21 mouse cellular contexts compared by ENCODE assay signal in genomic region chr5:77826063-77826462, GRCm38 (mm10).
A peak's percentile ranks its signal among the peaks of the same experiment; 100 is the strongest.
DNase-seq lines count a peak whose midpoint lies in the region; ATAC-seq and TF ChIP-seq lines count a peak whose summit lies in the region.
"Had no signal": no experiment of that assay in that cellular context is flagged by ENCODE, and none has a peak within 500 bp of the region (broad histone marks: within the 10 kb centered on the region; RNA-seq: fewer than 3 reads in every experiment).

No protein-coding gene starts in this region.

- no peak for TF ChIP-seq POLR2A in cerebellum, adult 2 months (IDR thresholded peaks at IDR 0.05; ENCODE audit: borderline replicate concordance, insufficient read depth, low read length)

- no peaks in the 10 kb centered on the region for H3K36me3 ChIP-seq in heart, embryonic 10.5 days
- H3K36me3 ChIP-seq: embryonic facial prominence, embryonic 13.5 days; forebrain, embryonic 12.5 days; heart, embryonic 13.5 days had no signal

- 15% methylated on average over 4 of the region's 4 CpGs for WGBS in cerebellum, adult 2 months
- WGBS in heart, embryonic 10.5 days, result 84% methylated on average over 4 of the region's 4 CpGs

- H3K4me1 ChIP-seq in cerebellum, adult 2 months (ENCODE audit: control insufficient read depth, insufficient read depth, low read length), result no peaks in the 10 kb centered on the region
- no peaks in the 10 kb centered on the region for H3K4me1 ChIP-seq in heart, embryonic 10.5 days
- H3K4me1 ChIP-seq: embryonic facial prominence, embryonic 13.5 days; forebrain, embryonic 12.5 days; heart, embryonic 13.5 days had no signal

- H3K4me3 ChIP-seq in cerebellum, adult 2 months (replicated peaks; ENCODE audit: insufficient read depth, low read depth, low read length), result no peak overlapping the region
- H3K4me3 ChIP-seq in heart, embryonic 10.5 days, result no peak overlapping the region
- H3K4me3 ChIP-seq: embryonic facial prominence, embryonic 13.5 days; forebrain, embryonic 12.5 days; gastrocnemius, adult 2 months; heart, embryonic 13.5 days had no signal

- TF ChIP-seq CTCF in cerebellum, adult 2 months (IDR thresholded peaks at IDR 0.05; ENCODE audit: borderline replicate concordance, insufficient read depth, low read depth, low read length), result no peak

- ATAC-seq in frontal cortex, adult (ENCODE audit: low TSS enrichment), result peak; percentile 86
- ATAC-seq: activated CD4-positive, CD25-positive, alpha-beta regulatory T cell, adult 4 months; forebrain, embryonic 16.5 days; hindbrain, embryonic 16.5 days; Patski had no signal

- H3K27ac ChIP-seq in cerebellum, adult 2 months (ENCODE audit: insufficient read depth, low read length), result no peak overlapping the region
- H3K27ac ChIP-seq in heart, embryonic 10.5 days, result no peak overlapping the region
- H3K27ac ChIP-seq: embryonic facial prominence, embryonic 13.5 days; forebrain, embryonic 12.5 days; gastrocnemius, adult 2 months; heart, embryonic 13.5 days had no signal

- H3K9me3 ChIP-seq in heart, embryonic 10.5 days, result no peaks in the 10 kb centered on the region

- DNase-seq in cerebellum, adult 2 months, result peak; percentile 38 to 70
- DNase-seq in cerebellum, adult 8-10 months, result no peak
- DNase-seq in frontal cortex, postnatal 36 days (ENCODE audit: low spot score in 2 of 2), result no peak
- peak; percentile 44 for DNase-seq in brain, adult 2 months (ENCODE audit: low read depth, low spot score)
- peak; percentile 11 for DNase-seq in retina, adult 2 months (ENCODE audit: low read depth, low spot score)
- DNase-seq in spleen, adult 18-20 months, result no peak
- DNase-seq in heart, embryonic 10.5 days (ENCODE audit: low spot score), result no peak
- DNase-seq: adrenal gland, postnatal 14 days; gastrocnemius, adult 2 months; gastrocnemius, postnatal 25 days; heart, postnatal 36 days; kidney, adult 11 months had no signal

- no peaks in the 10 kb centered on the region for H3K27me3 ChIP-seq in cerebellum, adult 2 months (ENCODE audit: control insufficient read depth, insufficient read depth, low read length)
- H3K27me3 ChIP-seq in heart, embryonic 10.5 days (ENCODE audit: insufficient read depth, poor library complexity, severe bottlenecking), result no peaks in the 10 kb centered on the region
- H3K27me3 ChIP-seq: CH12.LX; embryonic facial prominence, embryonic 13.5 days; forebrain, embryonic 12.5 days; heart, embryonic 13.5 days had no signal

Comparison
In these comparisons a context has a peak if more than half of its experiments do, and no peak if none do; other contexts are left out.
1. DNase-seq: peak in cerebellum, adult 2 months (2 of 2), brain, adult 2 months (single experiment) and retina, adult 2 months (single experiment); none in cerebellum, adult 8-10 months (single experiment), frontal cortex, postnatal 36 days (0 of 2), spleen, adult 18-20 months (0 of 2) and heart, embryonic 10.5 days (single experiment).